ENCODE assay signal across 18 mouse cellular contexts in genomic region chr19:23816762-23817161, GRCm38 (mm10). TPM values are rescaled to one million over a fixed set of nuclear protein-coding genes. Genes with fewer than 3 reads are reported as not detected.
DNase-seq lines count a peak whose midpoint lies in the region; ATAC-seq and TF ChIP-seq lines count a peak whose summit lies in the region.
"Had no signal": no experiment of that assay in that cellular context is flagged by ENCODE, and none has a peak within 500 bp of the region (broad histone marks: within the 10 kb centered on the region; RNA-seq: fewer than 3 reads in every experiment).

No protein-coding gene starts in this region.

- no peak overlapping the region for H3K27ac ChIP-seq in hindbrain, embryonic 15.5 days (replicated peaks)
- no peak overlapping the region for H3K27ac ChIP-seq in hindbrain, embryonic 14.5 days
- H3K27ac ChIP-seq in kidney, postnatal 0 days: no peak overlapping the region
- no peak overlapping the region for H3K27ac ChIP-seq in hindbrain, embryonic 16.5 days (ENCODE audit: low read depth, low read length)
- H3K27ac ChIP-seq in neural tube, embryonic 14.5 days (ENCODE audit: low read depth, low read length): no peak overlapping the region
- H3K27ac ChIP-seq: embryonic facial prominence, embryonic 12.5 days; forebrain, embryonic 12.5 days; heart, embryonic 13.5 days had no signal

- no peaks in the 10 kb centered on the region for H3K9me3 ChIP-seq in hindbrain, embryonic 15.5 days
- H3K9me3 ChIP-seq in hindbrain, embryonic 14.5 days (ENCODE audit: control insufficient read depth, low read length): no peaks in the 10 kb centered on the region
- H3K9me3 ChIP-seq in kidney, postnatal 0 days (replicated peaks; ENCODE audit: low read length): no peaks in the 10 kb centered on the region
- H3K9me3 ChIP-seq in hindbrain, embryonic 16.5 days (ENCODE audit: control insufficient read depth, low read length): no peaks in the 10 kb centered on the region
- H3K9me3 ChIP-seq in neural tube, embryonic 14.5 days (ENCODE audit: control insufficient read depth, low read length): no peaks in the 10 kb centered on the region
- H3K9me3 ChIP-seq: embryonic facial prominence, embryonic 12.5 days; forebrain, embryonic 12.5 days; heart, embryonic 13.5 days had no signal

- H3K4me2 ChIP-seq in hindbrain, embryonic 15.5 days: no peak overlapping the region
- H3K4me2 ChIP-seq in hindbrain, embryonic 14.5 days (replicated peaks): no peak overlapping the region
- H3K4me2 ChIP-seq in kidney, postnatal 0 days (ENCODE audit: low read length): peak overlapping the region; percentile 14
- H3K4me2 ChIP-seq in hindbrain, embryonic 16.5 days (ENCODE audit: low read length): no peak overlapping the region
- H3K4me2 ChIP-seq in neural tube, embryonic 14.5 days (ENCODE audit: low read depth, low read length): no peak overlapping the region
- H3K4me2 ChIP-seq: embryonic facial prominence, embryonic 12.5 days; forebrain, embryonic 12.5 days; heart, embryonic 13.5 days had no signal

- no peak for TF ChIP-seq CTCF in kidney, postnatal 0 days (IDR thresholded peaks at IDR 0.05; ENCODE audit: low read depth)

- 71% methylated on average over 13 of the region's 13 CpGs for WGBS in hindbrain, embryonic 15.5 days
- 69% methylated on average over 13 of the region's 13 CpGs for WGBS in hindbrain, embryonic 14.5 days
- 50% methylated on average over 13 of the region's 13 CpGs for WGBS in kidney, postnatal 0 days
- WGBS in hindbrain, embryonic 16.5 days: 64% methylated on average over 13 of the region's 13 CpGs
- 77% methylated on average over 13 of the region's 13 CpGs for WGBS in neural tube, embryonic 14.5 days

- no peak overlapping the region for H3K4me3 ChIP-seq in hindbrain, embryonic 15.5 days
- no peak overlapping the region for H3K4me3 ChIP-seq in hindbrain, embryonic 14.5 days (replicated peaks; ENCODE audit: low read length)
- H3K4me3 ChIP-seq in kidney, postnatal 0 days (replicated peaks; ENCODE audit: low read depth, low read length): no peak overlapping the region
- H3K4me3 ChIP-seq in hindbrain, embryonic 16.5 days (ENCODE audit: low read length): no peak overlapping the region
- H3K4me3 ChIP-seq in neural tube, embryonic 14.5 days (ENCODE audit: low read depth, low read length): no peak overlapping the region
- H3K4me3 ChIP-seq: embryonic facial prominence, embryonic 12.5 days; forebrain, embryonic 12.5 days; heart, embryonic 13.5 days had no signal

- H3K4me1 ChIP-seq in hindbrain, embryonic 15.5 days (replicated peaks): no peaks in the 10 kb centered on the region
- H3K4me1 ChIP-seq in hindbrain, embryonic 14.5 days (replicated peaks; ENCODE audit: control insufficient read depth, insufficient read depth, low read length): no peaks in the 10 kb centered on the region
- no peaks in the 10 kb centered on the region for H3K4me1 ChIP-seq in kidney, postnatal 0 days (replicated peaks; ENCODE audit: insufficient read depth, low read length)
- no peaks in the 10 kb centered on the region for H3K4me1 ChIP-seq in hindbrain, embryonic 16.5 days (ENCODE audit: control insufficient read depth, insufficient read depth, low read depth, low read length)
- H3K4me1 ChIP-seq in neural tube, embryonic 14.5 days (ENCODE audit: control insufficient read depth, insufficient read depth, low read length): no peaks in the 10 kb centered on the region
- H3K4me1 ChIP-seq: embryonic facial prominence, embryonic 12.5 days; forebrain, embryonic 12.5 days had no signal

- ATAC-seq in hindbrain, embryonic 15.5 days (ENCODE audit: low FRiP score, low read depth): 0 out of 2 replicates have a peak, but pooled peaks have one; percentile 17
- ATAC-seq in hindbrain, embryonic 14.5 days (ENCODE audit: low FRiP score): no peak
- no peak for ATAC-seq in kidney, postnatal 0 days (replicated peaks; ENCODE audit: low FRiP score, low read depth)
- peak; percentile 58 for ATAC-seq in hindbrain, embryonic 16.5 days
- ATAC-seq in neural tube, embryonic 14.5 days (ENCODE audit: low read depth): peak; percentile 49; the same call in 1 of the 2 replicates
- ATAC-seq: forebrain, embryonic 16.5 days; intestine, postnatal 0 days had no signal

- H3K27me3 ChIP-seq in hindbrain, embryonic 15.5 days: no peaks in the 10 kb centered on the region
- no peaks in the 10 kb centered on the region for H3K27me3 ChIP-seq in hindbrain, embryonic 14.5 days (ENCODE audit: control insufficient read depth, insufficient read depth, low read length)
- no peaks in the 10 kb centered on the region for H3K27me3 ChIP-seq in kidney, postnatal 0 days (ENCODE audit: insufficient read depth, low read length)
- H3K27me3 ChIP-seq in hindbrain, embryonic 16.5 days (replicated peaks; ENCODE audit: control insufficient read depth, insufficient read depth, low read length): no peaks in the 10 kb centered on the region
- no peaks in the 10 kb centered on the region for H3K27me3 ChIP-seq in neural tube, embryonic 14.5 days (ENCODE audit: control insufficient read depth, insufficient read depth, low read length)
- H3K27me3 ChIP-seq: embryonic facial prominence, embryonic 12.5 days; forebrain, embryonic 12.5 days; heart, embryonic 13.5 days had no signal

- H3K9ac ChIP-seq in hindbrain, embryonic 15.5 days: no peak overlapping the region
- no peak overlapping the region for H3K9ac ChIP-seq in hindbrain, embryonic 14.5 days
- H3K9ac ChIP-seq in kidney, postnatal 0 days (ENCODE audit: low read depth, low read length): no peak overlapping the region
- no peak overlapping the region for H3K9ac ChIP-seq in hindbrain, embryonic 16.5 days (ENCODE audit: low read depth, low read length)
- H3K9ac ChIP-seq in neural tube, embryonic 14.5 days (replicated peaks; ENCODE audit: low read depth, low read length): no peak overlapping the region
- H3K9ac ChIP-seq: embryonic facial prominence, embryonic 12.5 days; forebrain, embryonic 12.5 days; heart, embryonic 13.5 days had no signal

- no peak for DNase-seq in hindbrain, embryonic 14.5 days (ENCODE audit: low spot score)
- no peak for DNase-seq in kidney, postnatal 0 days (ENCODE audit: low spot score)
- no peak for DNase-seq in kidney, adult 18-20 months
- no peak for DNase-seq in T-cell, adult 2 months (ENCODE audit: low spot score)
- DNase-seq: adrenal gland, postnatal 10 days; cerebellum, adult 11-12 months; cerebellum, adult 9-10 months; cerebellum, postnatal 25 days; gastrocnemius, postnatal 10 days; heart, postnatal 36 days had no signal

- no peaks in the 10 kb centered on the region; the same call in 1 of the 2 replicates for H3K36me3 ChIP-seq in hindbrain, embryonic 15.5 days
- peaks cover 12% of the 10 kb centered on the region; the same call in 1 of the 2 replicates for H3K36me3 ChIP-seq in hindbrain, embryonic 14.5 days (replicated peaks; ENCODE audit: control insufficient read depth, insufficient read depth)
- no peaks in the 10 kb centered on the region for H3K36me3 ChIP-seq in kidney, postnatal 0 days (ENCODE audit: insufficient read depth, low read length)
- no peaks in the 10 kb centered on the region for H3K36me3 ChIP-seq in hindbrain, embryonic 16.5 days (ENCODE audit: control insufficient read depth, insufficient read depth, low read length)
- no peaks in the 10 kb centered on the region for H3K36me3 ChIP-seq in neural tube, embryonic 14.5 days (ENCODE audit: control insufficient read depth, insufficient read depth, low read length)
- H3K36me3 ChIP-seq: embryonic facial prominence, embryonic 12.5 days; forebrain, embryonic 12.5 days; heart, embryonic 13.5 days had no signal

RNA-seq across cellular contexts. Expression of gene Apba1, which starts 58.1 kb away (rescaled TPM):
- polyA plus RNA-seq in hindbrain, embryonic 15.5 days (2015; fragmentation: Nextera tagmentation; extraction: Ambion mirVana): 14.1 and 15.8 TPM in 2 replicates
- polyA plus RNA-seq in hindbrain, embryonic 14.5 days (2014; fragmentation: Nextera tagmentation; extraction: Ambion mirVana): 14.6 and 17.4 TPM in 2 replicates
- polyA plus RNA-seq in kidney, postnatal 0 days (2015; fragmentation: Nextera tagmentation; extraction: Ambion mirVana): 1.3 and 1.4 TPM in 2 replicates
- polyA plus RNA-seq in hindbrain, embryonic 16.5 days (2015; fragmentation: Nextera tagmentation; extraction: Ambion mirVana): 12.7 and 13.3 TPM in 2 replicates
- polyA plus RNA-seq in neural tube, embryonic 14.5 days (2014; fragmentation: Nextera tagmentation; extraction: Ambion mirVana): 12.6 and 15.8 TPM in 2 replicates

Comparison
In these comparisons a context has a peak if more than half of its experiments do, and no peak if none do; other contexts are left out.
1. ATAC-seq: peak in hindbrain, embryonic 15.5 days (single experiment), hindbrain, embryonic 16.5 days (single experiment) and neural tube, embryonic 14.5 days (single experiment); none in hindbrain, embryonic 14.5 days (single experiment) and kidney, postnatal 0 days (single experiment).